Mouse (Mus musculus) cortical plate, adult 2 months (tissue): ENCODE data around the gene Trpc7.

Source experiments
- CTCF ChIP-seq: fragments of 200-500 bp; IDR thresholded peaks from 2 replicates; pipeline ENCODE4 v1.5.1; 2011; ENCODE audit warnings: mild to moderate bottlenecking, control low read depth, low read length; ENCODE audit not compliant: insufficient read depth; ENCODE audit errors: extremely low read depth
- POLR2A ChIP-seq: fragments of 200-500 bp; IDR thresholded peaks from 2 replicates; pipeline ENCODE4 v1.6.1; 2011; ENCODE audit warnings: mild to moderate bottlenecking, low read length, control low read depth; ENCODE audit not compliant: insufficient read depth; ENCODE audit errors: extremely low read depth

DNA sequence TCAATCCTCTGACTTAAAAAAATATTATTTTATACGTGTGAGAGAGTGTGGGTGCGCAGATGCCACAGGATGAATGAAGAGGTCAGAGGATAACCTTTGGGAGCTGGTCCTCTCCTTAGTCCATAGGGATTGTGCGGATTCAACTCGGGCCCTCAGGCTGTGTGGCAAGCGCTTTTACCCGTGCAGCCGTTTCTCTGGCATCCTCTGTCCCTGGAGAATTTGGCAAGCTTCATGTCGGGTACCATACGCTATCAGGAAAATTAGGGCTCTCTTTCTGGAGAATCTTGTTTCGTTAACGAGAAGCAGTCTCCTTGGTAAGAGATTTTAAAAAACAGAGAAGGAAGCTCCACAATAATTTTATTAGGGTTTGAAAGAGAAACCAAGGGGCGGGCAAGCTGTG is 15.3 kb upstream of the Trpc7 start:
- TF ChIP-seq POLR2A: no peak
- no peak for TF ChIP-seq CTCF
